Mouse (Mus musculus) megakaryocyte, embryonic 14.5 days (primary cell): Measurements from ENCODE around the gene Cd160.

ENCODE experiments used
- FLI1 ChIP-seq: IDR thresholded peaks from 2 replicates; pipeline ENCODE4 v1.6.1; 2012; ENCODE audit warnings: low read length, inconsistent platforms, mixed read lengths
- GATA1 ChIP-seq: IDR thresholded peaks from 3 replicates; pipeline ENCODE4 v1.6.1; 2012; ENCODE audit warnings: mixed read lengths, low read length, inconsistent platforms, borderline replicate concordance

- TF ChIP-seq GATA1: no peak
- TF ChIP-seq FLI1: no peak
Measured at GRCm38 (mm10) chr3:96867863-96868262, 38.7 kb upstream of the Cd160 start.
